Mouse (Mus musculus): ENCODE measurements around the gene Sorcs1. TPM values are rescaled to one million over a fixed set of nuclear protein-coding genes. Genes with fewer than 3 reads are reported as not detected.

Sorcs1 gene
- polyA plus RNA-seq, 1 experiment from 2014 or later: 17.6 TPM

- WGBS: 50% methylated on average over 14 of the region's 14 CpGs
- H3K27ac ChIP-seq (ENCODE audit: low read depth, low read length): no peak overlapping the region
- no peak for ATAC-seq
- no peaks in the 10 kb centered on the region for H3K4me1 ChIP-seq (ENCODE audit: control insufficient read depth, insufficient read depth, low read depth, low read length)
- H3K4me3 ChIP-seq (ENCODE audit: low read length): no peak overlapping the region
- H3K9ac ChIP-seq (ENCODE audit: low read depth, low read length): no peak overlapping the region
- H3K27me3 ChIP-seq (replicated peaks; ENCODE audit: control insufficient read depth, insufficient read depth, low read length): no peaks in the 10 kb centered on the region
- H3K4me2 ChIP-seq (ENCODE audit: low read length): no peak overlapping the region
- no peaks in the 10 kb centered on the region for H3K36me3 ChIP-seq (ENCODE audit: control insufficient read depth, insufficient read depth, low read length)
- no peaks in the 10 kb centered on the region for H3K9me3 ChIP-seq (ENCODE audit: control insufficient read depth, low read length)
Measured at GRCm38 (mm10) chr19:50418962-50419720, 259.3 kb downstream of the Sorcs1 start.

- Histone ChIP-seq H3K9ac (ENCODE audit: low read depth, low read length) (no peak overlapping the region), H3K4me1 (ENCODE audit: control insufficient read depth, insufficient read depth, low read depth, low read length) (no peaks in the 10 kb centered on the region), H3K4me2 (ENCODE audit: low read length) (no peak overlapping the region), H3K27ac (ENCODE audit: low read depth, low read length) (no peak overlapping the region), H3K9me3 (ENCODE audit: control insufficient read depth, low read length) (no peaks in the 10 kb centered on the region), H3K4me3 (ENCODE audit: low read length) (no peak overlapping the region), H3K36me3 (ENCODE audit: control insufficient read depth, insufficient read depth, low read length) (no peaks in the 10 kb centered on the region), H3K27me3 (replicated peaks; ENCODE audit: control insufficient read depth, insufficient read depth, low read length) (no peaks in the 10 kb centered on the region)
- 73% methylated on average over 3 of the region's 3 CpGs for WGBS
- no peak for ATAC-seq
Measured at GRCm38 (mm10) chr19:50410561-50410960, 267.9 kb downstream of the Sorcs1 start.

- no peaks in the 10 kb centered on the region for H3K36me3 ChIP-seq (ENCODE audit: control insufficient read depth, insufficient read depth, low read length)
- ATAC-seq: no peak
- H3K9me3 ChIP-seq (ENCODE audit: control insufficient read depth, low read length): no peaks in the 10 kb centered on the region
- H3K27me3 ChIP-seq (replicated peaks; ENCODE audit: control insufficient read depth, insufficient read depth, low read length): no peaks in the 10 kb centered on the region
- H3K27ac ChIP-seq (ENCODE audit: low read depth, low read length): no peak overlapping the region
- no peak overlapping the region for H3K9ac ChIP-seq (ENCODE audit: low read depth, low read length)
- H3K4me1 ChIP-seq (ENCODE audit: control insufficient read depth, insufficient read depth, low read depth, low read length): no peaks in the 10 kb centered on the region
- 84% methylated on average over 2 of the region's 2 CpGs for WGBS
- no peak overlapping the region for H3K4me2 ChIP-seq (ENCODE audit: low read length)
- no peak overlapping the region for H3K4me3 ChIP-seq (ENCODE audit: low read length)
Measured at GRCm38 (mm10) chr19:50398341-50398740, 280.1 kb downstream of the Sorcs1 start.

- Histone ChIP-seq H3K9me3 (ENCODE audit: control insufficient read depth, low read length) (no peaks in the 10 kb centered on the region), H3K4me2 (ENCODE audit: low read length) (no peak overlapping the region), H3K4me3 (ENCODE audit: low read length) (no peak overlapping the region), H3K36me3 (ENCODE audit: control insufficient read depth, insufficient read depth, low read length) (no peaks in the 10 kb centered on the region), H3K27me3 (replicated peaks; ENCODE audit: control insufficient read depth, insufficient read depth, low read length) (no peaks in the 10 kb centered on the region), H3K9ac (ENCODE audit: low read depth, low read length) (no peak overlapping the region), H3K27ac (ENCODE audit: low read depth, low read length) (no peak overlapping the region), H3K4me1 (ENCODE audit: control insufficient read depth, insufficient read depth, low read depth, low read length) (no peaks in the 10 kb centered on the region)
- 71% methylated on average over 6 of the region's 6 CpGs for WGBS
- no peak for ATAC-seq
Measured at GRCm38 (mm10) chr19:50395731-50396130, 282.7 kb downstream of the Sorcs1 start.

- no peak for ATAC-seq
- Histone ChIP-seq H3K36me3 (ENCODE audit: control insufficient read depth, insufficient read depth, low read length) (no peaks in the 10 kb centered on the region), H3K27me3 (replicated peaks; ENCODE audit: control insufficient read depth, insufficient read depth, low read length) (no peaks in the 10 kb centered on the region), H3K4me1 (ENCODE audit: control insufficient read depth, insufficient read depth, low read depth, low read length) (no peaks in the 10 kb centered on the region), H3K4me3 (ENCODE audit: low read length) (no peak overlapping the region), H3K9me3 (ENCODE audit: control insufficient read depth, low read length) (no peaks in the 10 kb centered on the region), H3K9ac (ENCODE audit: low read depth, low read length) (no peak overlapping the region), H3K27ac (ENCODE audit: low read depth, low read length) (no peak overlapping the region), H3K4me2 (ENCODE audit: low read length) (no peak overlapping the region)
- 82% methylated on average over 5 of the region's 5 CpGs for WGBS
Measured at GRCm38 (mm10) chr19:50394101-50394500, 284.3 kb downstream of the Sorcs1 start.

- Histone ChIP-seq H3K4me1 (ENCODE audit: control insufficient read depth, insufficient read depth, low read depth, low read length) (no peaks in the 10 kb centered on the region), H3K36me3 (ENCODE audit: control insufficient read depth, insufficient read depth, low read length) (no peaks in the 10 kb centered on the region), H3K9me3 (ENCODE audit: control insufficient read depth, low read length) (peaks cover 3% of the 10 kb centered on the region), H3K9ac (ENCODE audit: low read depth, low read length) (no peak overlapping the region), H3K27me3 (replicated peaks; ENCODE audit: control insufficient read depth, insufficient read depth, low read length) (no peaks in the 10 kb centered on the region), H3K27ac (ENCODE audit: low read depth, low read length) (no peak overlapping the region), H3K4me2 (ENCODE audit: low read length) (no peak overlapping the region), H3K4me3 (ENCODE audit: low read length) (no peak overlapping the region)
- WGBS: 70% methylated on average over 9 of the region's 9 CpGs
- ATAC-seq: no peak
Measured at GRCm38 (mm10) chr19:50389925-50390552, 288.4 kb downstream of the Sorcs1 start.

- Histone ChIP-seq H3K4me2 (ENCODE audit: low read length) (no peak overlapping the region), H3K9me3 (ENCODE audit: control insufficient read depth, low read length) (no peaks in the 10 kb centered on the region), H3K27me3 (replicated peaks; ENCODE audit: control insufficient read depth, insufficient read depth, low read length) (no peaks in the 10 kb centered on the region), H3K36me3 (ENCODE audit: control insufficient read depth, insufficient read depth, low read length) (no peaks in the 10 kb centered on the region), H3K9ac (ENCODE audit: low read depth, low read length) (no peak overlapping the region), H3K27ac (ENCODE audit: low read depth, low read length) (no peak overlapping the region), H3K4me3 (ENCODE audit: low read length) (no peak overlapping the region), H3K4me1 (ENCODE audit: control insufficient read depth, insufficient read depth, low read depth, low read length) (no peaks in the 10 kb centered on the region)
- ATAC-seq: no peak
- 55% methylated on average over 5 of the region's 5 CpGs for WGBS
Measured at GRCm38 (mm10) chr19:50378901-50379300, 299.5 kb downstream of the Sorcs1 start.

- WGBS: 27% methylated on average over 10 of the region's 10 CpGs
- ATAC-seq: no peak
- Histone ChIP-seq H3K4me3 (ENCODE audit: low read length) (no peak overlapping the region), H3K4me2 (ENCODE audit: low read length) (peak overlapping the region; percentile 39; the same call in 1 of the 2 replicates), H3K27ac (ENCODE audit: low read depth, low read length) (no peak overlapping the region), H3K27me3 (replicated peaks; ENCODE audit: control insufficient read depth, insufficient read depth, low read length) (no peaks in the 10 kb centered on the region), H3K4me1 (ENCODE audit: control insufficient read depth, insufficient read depth, low read depth, low read length) (no peaks in the 10 kb centered on the region), H3K9ac (ENCODE audit: low read depth, low read length) (no peak overlapping the region), H3K9me3 (ENCODE audit: control insufficient read depth, low read length) (no peaks in the 10 kb centered on the region), H3K36me3 (ENCODE audit: control insufficient read depth, insufficient read depth, low read length) (no peaks in the 10 kb centered on the region)
Measured at GRCm38 (mm10) chr19:50374751-50375150, 303.7 kb downstream of the Sorcs1 start.

GRCm38 (mm10) chr19:50366446-50366845, 312.0 kb downstream of the Sorcs1 start:
- 55% methylated on average over 3 of the region's 3 CpGs for WGBS
- H3K9ac ChIP-seq (ENCODE audit: low read depth, low read length): no peak overlapping the region
- H3K4me3 ChIP-seq (ENCODE audit: low read length): no peak overlapping the region
- no peak overlapping the region for H3K4me2 ChIP-seq (ENCODE audit: low read length)
- no peaks in the 10 kb centered on the region for H3K36me3 ChIP-seq (ENCODE audit: control insufficient read depth, insufficient read depth, low read length)
- no peak overlapping the region for H3K27ac ChIP-seq (ENCODE audit: low read depth, low read length)
- peaks cover 3% of the 10 kb centered on the region for H3K4me1 ChIP-seq (ENCODE audit: control insufficient read depth, insufficient read depth, low read depth, low read length)
- no peaks in the 10 kb centered on the region for H3K27me3 ChIP-seq (replicated peaks; ENCODE audit: control insufficient read depth, insufficient read depth, low read length)
- no peak for ATAC-seq
- no peaks in the 10 kb centered on the region for H3K9me3 ChIP-seq (ENCODE audit: control insufficient read depth, low read length)
